Mouse (Mus musculus) G1E (cell line): ENCODE results near the gene Misp. TPM values are rescaled to one million over a fixed set of nuclear protein-coding genes. Genes with fewer than 3 reads are reported as not detected.

ENCODE experiments used
- ATAC-seq: 2 replicates; pipeline ENCODE4 v1.8.0; 2016; ENCODE audit warnings: mild to moderate bottlenecking; ENCODE audit not compliant: insufficient number of reproducible peaks, poor library complexity, low FRiP score, severe bottlenecking; ENCODE audit errors: extremely low read depth
- DNase-seq: peaks from one replicate; pipeline ENCODE4 v3.0.0; 2012; ENCODE audit warnings: low spot score
- H3K27me3 ChIP-seq: 2 replicates; pipeline ENCODE4 v1.6.1; 2012; ENCODE audit warnings: mild to moderate bottlenecking, low read length, inconsistent platforms; ENCODE audit not compliant: insufficient read depth
- H3K36me3 ChIP-seq: replicated peaks from 2 replicates; pipeline ENCODE3; 2012; ENCODE audit warnings: mild to moderate bottlenecking, inconsistent platforms
- H3K4me1 ChIP-seq: 2 replicates; pipeline ENCODE4 v1.6.1; 2012; ENCODE audit warnings: low read depth, low read length, inconsistent platforms, mixed read lengths; ENCODE audit not compliant: insufficient read depth
- H3K4me3 ChIP-seq: 2 replicates; pipeline ENCODE4 v1.5.1; 2012; ENCODE audit warnings: low read depth, mild to moderate bottlenecking, inconsistent platforms, low read length, moderate library complexity, mixed read lengths
- H3K9me3 ChIP-seq: replicated peaks from 2 replicates; pipeline ENCODE4 v1.6.1; 2012; ENCODE audit warnings: inconsistent platforms
- CTCF ChIP-seq: IDR thresholded peaks from 2 replicates; pipeline ENCODE4 v1.5.1; 2012; ENCODE audit warnings: low read depth, low read length, inconsistent platforms, mixed read lengths
- GATA1 ChIP-seq: IDR thresholded peaks from 2 replicates; pipeline ENCODE4 v1.6.1; 2012; ENCODE audit warnings: borderline replicate concordance, low read length, inconsistent platforms, mixed read lengths
- GATA2 ChIP-seq: IDR thresholded peaks from 2 replicates; pipeline ENCODE4 v1.6.1; 2012; ENCODE audit warnings: low read depth, low read length, inconsistent platforms, borderline replicate concordance
- POLR2AphosphoS5 ChIP-seq: IDR thresholded peaks from 2 replicates; pipeline ENCODE4 v1.6.1; 2012; ENCODE audit warnings: low read depth, low read length, inconsistent platforms; ENCODE audit not compliant: insufficient replicate concordance
- TAL1 ChIP-seq: conservative IDR thresholded peaks from 2 replicates; pipeline ENCODE4 v1.6.1; 2012; ENCODE audit warnings: low read depth, low read length, inconsistent platforms, mixed read lengths
- polyA plus RNA-seq: library from polyadenylated mRNA; stranded (reverse); fragments of >175 nt; gene quantifications from 2 replicates; pipeline ENCODE4 v1.2.3, GENCODE M21; 2012
- total RNA-seq, 2 experiments: library from RNA; stranded (forward) in 1 of 2; stranded (reverse) in 1 of 2; fragments of 200-1000 nt in 1 of 2; fragments of >200 nt in 1 of 2; fragmentation: Nextera tagmentation in 1 of 2; gene quantifications; 2 replicates each; pipeline ENCODE4 v1.2.3; 2014 to 2017

The Misp gene
- total and polyA plus RNA-seq, 3 experiments: 0.33 TPM; not detected in 2

DNA sequence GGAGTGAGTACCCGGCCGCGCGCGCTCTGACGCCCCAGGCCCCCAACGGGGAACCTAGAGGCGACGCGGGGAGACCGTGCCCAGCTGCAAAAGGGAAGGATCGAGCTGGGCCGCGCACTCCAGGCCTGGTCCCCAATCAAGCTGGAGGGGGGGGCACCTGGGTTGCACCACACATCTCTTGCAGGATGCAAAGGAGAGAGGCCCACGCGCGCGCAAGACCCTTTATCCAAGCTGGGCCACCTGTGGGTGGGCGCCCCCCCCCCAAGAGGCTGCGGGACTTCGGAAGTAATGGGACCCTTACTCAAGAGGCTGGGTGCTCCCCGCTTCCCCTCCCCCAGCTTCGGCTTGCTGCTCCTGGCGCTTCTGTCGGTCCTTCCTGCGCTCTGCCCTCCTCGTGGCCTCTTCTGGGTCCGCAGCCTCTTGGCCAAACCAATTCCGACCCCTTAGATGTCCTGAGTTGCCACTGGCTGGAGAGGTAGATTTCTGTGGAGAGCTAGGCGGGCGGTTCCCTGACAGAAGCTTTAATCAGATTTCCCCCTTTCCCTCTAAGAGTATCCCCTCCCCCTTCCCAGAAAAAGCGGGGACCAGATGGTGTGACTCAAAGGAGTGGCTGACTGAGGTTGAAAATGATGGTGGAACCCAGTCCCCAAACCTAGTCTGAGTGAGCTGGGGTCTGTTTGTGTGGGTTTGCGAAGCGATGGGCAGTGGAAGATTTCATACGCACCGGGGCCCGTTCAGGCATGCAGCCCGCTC, 26.9 kb upstream of the Misp start:
- H3K4me3 ChIP-seq: peak overlapping the region; percentile 70
- ATAC-seq (no peak), DNase-seq (no peak)
- H3K36me3 ChIP-seq: no peaks in the 10 kb centered on the region
- H3K27me3 ChIP-seq: peaks cover 45% of the 10 kb centered on the region
- no peak for TF ChIP-seq GATA1
- no peak for TF ChIP-seq CTCF
- no peak for TF ChIP-seq POLR2AphosphoS5
- no peak for TF ChIP-seq GATA2
- TF ChIP-seq TAL1: no peak
- H3K4me1 ChIP-seq: peaks cover 34% of the 10 kb centered on the region
- 0 out of 2 replicates have a peak, but pooled peaks cover 2% of the 10 kb centered on the region for H3K9me3 ChIP-seq

- peaks cover 34% of the 10 kb centered on the region for H3K4me1 ChIP-seq
Measured at GRCm38 (mm10) chr10:79794491-79794931, 26.3 kb upstream of the Misp start.

DNA sequence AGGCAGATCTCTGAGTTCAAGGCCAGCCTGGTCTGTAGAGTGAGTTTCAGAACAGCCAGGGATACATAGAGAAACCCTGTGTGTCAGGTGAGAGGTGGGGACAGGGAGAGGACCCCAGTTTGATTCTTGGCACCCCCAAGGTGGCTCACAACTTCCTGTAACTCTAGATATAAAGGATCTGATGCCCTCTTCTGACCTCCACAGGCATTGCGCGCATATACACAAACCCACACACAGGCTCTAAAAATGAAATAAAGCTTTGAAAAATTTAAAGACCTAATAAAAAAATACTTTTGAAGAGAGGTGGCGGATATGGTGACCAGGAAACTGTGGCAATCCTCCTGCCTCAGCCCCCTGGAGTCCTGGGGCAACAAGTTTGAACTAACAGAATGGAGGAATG, 24.9 kb upstream of the Misp start:
- no peaks in the 10 kb centered on the region for H3K36me3 ChIP-seq
- H3K4me1 ChIP-seq: peaks cover 34% of the 10 kb centered on the region
- 0 out of 2 replicates have a peak, but pooled peaks cover 2% of the 10 kb centered on the region for H3K9me3 ChIP-seq
- no peak for TF ChIP-seq GATA1
- no peak for TF ChIP-seq GATA2
- no peak for TF ChIP-seq POLR2AphosphoS5
- DNase-seq: no peak
- no peak for ATAC-seq
- no peak overlapping the region for H3K4me3 ChIP-seq
- peaks cover 44% of the 10 kb centered on the region for H3K27me3 ChIP-seq

More at GRCm38 (mm10) chr10:79794491-79794931, 26.3 kb upstream of the Misp start:
- TF ChIP-seq TAL1: no peak
- no peak for TF ChIP-seq GATA1
- TF ChIP-seq POLR2AphosphoS5: no peak
- no peak for TF ChIP-seq GATA2
- no peak for TF ChIP-seq CTCF
- ATAC-seq (no peak), DNase-seq (no peak)
- H3K27me3 ChIP-seq: peaks cover 44% of the 10 kb centered on the region
- H3K9me3 ChIP-seq: 0 out of 2 replicates have a peak, but pooled peaks cover 2% of the 10 kb centered on the region
- no peaks in the 10 kb centered on the region for H3K36me3 ChIP-seq
- H3K4me3 ChIP-seq: no peak overlapping the region

DNA sequence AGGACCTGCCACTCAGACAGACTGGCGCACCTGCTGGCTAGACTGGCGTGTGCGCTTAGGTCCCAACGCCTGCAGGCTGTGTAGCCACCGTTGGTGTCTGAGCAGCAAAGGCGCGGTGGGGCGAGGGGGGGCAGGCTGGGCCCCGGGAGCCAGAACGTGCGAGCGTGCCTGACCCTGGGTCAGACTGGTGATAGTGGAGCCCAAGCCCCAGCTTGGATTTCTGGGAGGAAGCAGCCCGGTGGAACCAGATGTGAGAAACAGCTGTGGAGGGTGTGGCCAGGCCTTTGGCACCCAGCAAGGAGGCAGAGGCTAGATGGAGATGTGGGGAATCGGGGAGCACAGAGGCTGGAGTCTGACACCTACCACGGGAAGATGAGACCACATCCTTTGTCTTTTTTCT, 23.5 kb upstream of the Misp start:
- H3K36me3 ChIP-seq: no peaks in the 10 kb centered on the region
- TF ChIP-seq TAL1: no peak
- TF ChIP-seq CTCF: no peak
- no peak for TF ChIP-seq GATA1
- ATAC-seq: no peak
- peaks cover 37% of the 10 kb centered on the region for H3K4me1 ChIP-seq
- 0 out of 2 replicates have a peak, but pooled peaks cover 2% of the 10 kb centered on the region for H3K9me3 ChIP-seq
- no peak overlapping the region for H3K4me3 ChIP-seq
- DNase-seq: no peak
- peaks cover 54% of the 10 kb centered on the region for H3K27me3 ChIP-seq

GRCm38 (mm10) chr10:79798289-79798928, 22.4 kb upstream of the Misp start:
- Histone ChIP-seq H3K9me3 (0 out of 2 replicates have a peak, but pooled peaks cover 2% of the 10 kb centered on the region), H3K4me1 (peaks cover 34% of the 10 kb centered on the region), H3K27me3 (peaks cover 56% of the 10 kb centered on the region), H3K4me3 (no peak overlapping the region), H3K36me3 (no peaks in the 10 kb centered on the region)
- TF ChIP-seq TAL1: no peak
- TF ChIP-seq POLR2AphosphoS5: no peak
- TF ChIP-seq GATA1: no peak
- DNase-seq: no peak
- ATAC-seq: peak; percentile 78

GRCm38 (mm10) chr10:79800508-79800907, 20.3 kb upstream of the Misp start:
- DNase-seq (no peak), ATAC-seq (no peak)
- no peak overlapping the region for H3K4me3 ChIP-seq
- H3K4me1 ChIP-seq: peaks cover 25% of the 10 kb centered on the region
- H3K27me3 ChIP-seq: peaks cover 53% of the 10 kb centered on the region
- 0 out of 2 replicates have a peak, but pooled peaks cover 2% of the 10 kb centered on the region for H3K9me3 ChIP-seq
- H3K36me3 ChIP-seq: no peaks in the 10 kb centered on the region
- no peak for TF ChIP-seq POLR2AphosphoS5
- no peak for TF ChIP-seq TAL1
- TF ChIP-seq GATA1: no peak
- no peak for TF ChIP-seq GATA2
- no peak for TF ChIP-seq CTCF
